Mouse (Mus musculus) activated CD4-positive, CD25-positive, alpha-beta regulatory T cell (primary cell): ENCODE measurements around the gene Hist2h3c2. TPM values are rescaled to one million over a fixed set of nuclear protein-coding genes. Genes with fewer than 3 reads are reported as not detected.

ENCODE experiments used
- polyA plus RNA-seq, 2 experiments: library from polyadenylated mRNA; unstranded; fragments of 100-300 nt; shearing (Covaris generic); gene quantifications; one replicate each; pipeline ENCODE4 v1.2.1; 2017

Gene Hist2h3c2
- polyA plus RNA-seq = under 1 TPM in 1 of 2 experiments, not detected in 1; 0.25 TPM

GRCm38 (mm10) chr3:96238954-96239793, at the start of gene Hist2h3c2:
Gene Hist2h3c2 (minus strand): TSS chr3:96239127.

GRCm38 (mm10) chr3:96269511-96270474, 30.9 kb upstream of the Hist2h3c2 start, which contains the start of gene Hist2h2bb:
Gene Hist2h2bb (plus strand): TSS chr3:96269752.

GRCm38 (mm10) chr3:96268051-96268775, 29.3 kb upstream of the Hist2h3c2 start, which contains the start of gene Hist2h3b:
Gene Hist2h3b (plus strand): TSS chr3:96268654.

DNA sequence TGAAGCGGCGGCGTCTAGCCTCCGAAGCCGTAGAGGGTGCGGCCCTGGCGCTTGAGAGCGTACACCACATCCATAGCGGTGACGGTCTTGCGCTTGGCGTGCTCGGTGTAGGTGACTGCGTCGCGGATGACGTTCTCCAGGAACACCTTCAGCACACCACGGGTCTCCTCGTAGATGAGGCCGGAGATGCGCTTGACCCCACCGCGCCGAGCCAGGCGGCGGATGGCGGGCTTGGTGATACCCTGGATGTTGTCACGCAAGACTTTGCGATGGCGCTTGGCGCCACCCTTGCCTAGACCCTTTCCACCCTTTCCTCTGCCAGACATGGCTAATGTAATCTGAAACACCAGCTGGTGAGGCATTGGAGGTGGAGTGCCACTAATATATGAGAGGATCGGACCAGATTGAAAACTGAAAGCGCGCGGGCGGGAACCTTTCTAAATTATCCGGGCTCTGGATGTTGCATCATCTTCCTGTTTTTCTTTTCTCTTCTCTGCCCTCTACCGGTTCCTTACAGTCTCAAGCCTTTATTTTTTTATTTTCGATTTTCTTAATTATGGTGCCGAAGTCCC, 24.1 kb upstream of the Hist2h3c2 start, which contains the start of gene Hist2h4:
Gene Hist2h4 (minus strand): TSS at position 333 of the 572 bp plus-strand sequence.

DNA sequence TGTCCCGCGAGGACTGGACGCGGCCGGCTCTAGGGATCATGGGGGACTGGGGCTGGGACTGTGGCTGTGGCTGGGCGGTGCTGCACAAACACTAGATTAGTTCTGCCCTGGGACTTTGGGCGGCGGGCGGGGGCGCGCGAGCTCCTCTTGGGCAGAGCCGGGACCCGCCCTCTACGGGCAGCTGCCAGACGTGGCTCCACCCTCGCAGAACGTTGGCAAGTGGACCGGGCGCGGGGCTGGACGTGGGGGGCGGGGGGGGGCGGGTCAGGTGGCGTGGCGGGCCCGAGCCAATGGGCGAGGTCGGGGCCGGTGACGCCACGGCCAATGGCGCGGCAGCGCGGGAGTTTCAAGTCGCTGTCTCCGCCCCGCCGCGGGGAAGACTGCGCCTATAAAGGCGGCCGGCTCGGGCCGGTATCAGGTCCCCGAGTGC, 7.5 kb upstream of the Hist2h3c2 start, which contains the start of gene Hist2h3c1:
Gene Hist2h3c1 (plus strand): TSS at position 259 of the 430 bp plus-strand sequence.

DNA sequence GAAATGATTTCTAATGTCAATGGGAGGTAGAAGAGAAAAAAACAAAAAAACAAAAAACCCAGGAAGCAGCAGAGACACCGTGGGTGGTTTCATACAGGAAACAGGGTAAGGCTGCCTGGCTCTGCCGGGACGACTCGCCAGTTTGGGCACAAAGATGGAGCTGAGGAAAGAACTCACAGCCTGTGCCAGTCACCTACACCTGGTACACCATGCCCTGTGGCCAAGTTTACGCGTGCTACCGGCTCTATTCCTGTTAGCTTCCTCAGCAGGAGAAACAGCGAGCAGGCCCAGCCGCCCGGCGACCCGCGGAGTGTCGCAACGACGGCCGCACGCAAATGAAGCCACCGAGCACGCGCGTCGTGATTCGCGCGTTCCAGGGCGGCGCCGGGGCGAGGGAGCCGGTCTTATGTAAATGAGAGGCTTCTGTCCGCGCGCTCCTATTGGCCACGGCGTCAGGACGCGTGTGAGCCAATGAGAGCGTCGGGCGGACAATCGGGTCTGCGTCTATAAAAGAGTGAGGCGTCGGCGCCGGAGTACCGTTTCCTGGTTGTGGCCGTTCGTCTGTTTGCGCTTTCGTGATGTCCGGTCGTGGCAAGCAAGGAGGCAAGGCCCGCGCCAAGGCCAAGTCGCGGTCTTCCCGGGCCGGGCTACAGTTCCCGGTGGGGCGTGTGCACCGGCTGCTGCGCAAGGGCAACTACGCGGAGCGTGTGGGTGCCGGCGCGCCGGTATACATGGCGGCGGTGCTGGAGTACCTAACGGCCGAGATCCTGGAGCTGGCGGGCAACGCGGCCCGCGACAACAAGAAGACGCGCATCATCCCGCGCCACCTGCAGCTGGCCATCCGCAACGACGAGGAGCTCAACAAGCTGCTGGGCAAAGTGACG, 6.3 kb upstream of the Hist2h3c2 start, which contains the start of gene Hist2h2aa1:
Gene Hist2h2aa1 (plus strand): TSS at position 495 of the 884 bp plus-strand sequence.

DNA sequence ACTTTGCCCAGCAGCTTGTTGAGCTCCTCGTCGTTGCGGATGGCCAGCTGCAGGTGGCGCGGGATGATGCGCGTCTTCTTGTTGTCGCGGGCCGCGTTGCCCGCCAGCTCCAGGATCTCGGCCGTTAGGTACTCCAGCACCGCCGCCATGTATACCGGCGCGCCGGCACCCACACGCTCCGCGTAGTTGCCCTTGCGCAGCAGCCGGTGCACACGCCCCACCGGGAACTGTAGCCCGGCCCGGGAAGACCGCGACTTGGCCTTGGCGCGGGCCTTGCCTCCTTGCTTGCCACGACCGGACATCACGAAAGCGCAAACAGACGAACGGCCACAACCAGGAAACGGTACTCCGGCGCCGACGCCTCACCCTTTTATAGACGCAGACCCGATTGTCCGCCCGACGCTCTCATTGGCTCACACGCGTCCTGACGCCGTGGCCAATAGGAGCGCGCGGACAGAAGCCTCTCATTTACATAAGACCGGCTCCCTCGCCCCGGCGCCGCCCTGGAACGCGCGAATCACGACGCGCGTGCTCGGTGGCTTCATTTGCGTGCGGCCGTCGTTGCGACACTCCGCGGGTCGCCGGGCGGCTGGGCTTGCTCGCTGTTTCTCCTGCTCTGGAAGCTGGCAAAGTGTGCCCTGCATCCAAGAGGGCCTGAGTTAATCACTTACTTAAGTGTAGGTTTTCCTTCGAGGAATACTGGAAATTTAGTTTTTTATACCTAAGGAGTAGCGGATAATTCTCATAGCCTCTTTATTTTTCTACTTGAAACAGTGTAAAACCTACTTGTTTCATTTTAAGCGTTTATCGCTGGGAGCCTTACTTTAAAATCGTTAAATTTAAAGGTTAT, 1.2 kb upstream of the Hist2h3c2 start, which contains the start of gene Hist2h2aa2:
Gene Hist2h2aa2 (minus strand): TSS at position 328 of the 850 bp plus-strand sequence.

DNA sequence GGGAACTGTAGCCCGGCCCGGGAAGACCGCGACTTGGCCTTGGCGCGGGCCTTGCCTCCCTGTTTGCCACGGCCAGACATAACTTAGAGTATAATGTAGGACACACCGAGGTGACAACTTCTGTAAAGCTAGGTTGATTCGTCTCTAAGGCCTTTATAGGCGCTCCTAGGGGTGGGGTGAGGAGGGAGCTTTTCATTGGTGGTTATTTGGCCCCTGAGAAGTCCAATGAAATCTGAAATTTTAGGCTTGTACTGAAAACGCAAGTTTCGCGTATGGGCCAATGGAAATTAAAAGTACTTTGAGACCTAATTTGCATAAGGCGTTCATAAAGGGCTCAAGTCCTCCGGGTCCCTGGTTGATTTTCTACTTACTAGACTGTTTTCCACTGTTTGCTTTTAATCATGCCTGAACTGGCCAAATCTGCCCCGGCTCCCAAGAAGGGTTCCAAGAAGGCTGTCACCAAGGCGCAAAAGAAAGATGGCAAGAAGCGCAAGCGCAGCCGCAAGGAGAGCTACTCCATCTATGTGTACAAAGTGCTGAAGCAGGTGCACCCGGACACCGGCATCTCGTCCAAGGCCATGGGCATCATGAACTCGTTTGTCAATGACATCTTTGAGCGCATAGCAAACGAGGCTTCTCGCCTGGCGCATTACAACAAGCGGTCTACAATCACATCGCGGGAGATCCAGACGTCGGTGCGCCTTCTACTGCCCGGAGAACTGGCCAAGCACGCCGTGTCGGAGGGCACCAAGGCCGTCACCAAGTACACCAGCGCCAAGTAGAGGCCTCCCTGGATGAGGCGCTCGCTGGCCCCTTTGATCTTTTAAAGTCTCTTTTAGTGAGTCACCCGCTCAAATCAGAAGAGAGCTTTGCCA, 17.9 kb downstream of the Hist2h3c2 start, which contains the start of the genes Hist2h2ac and Hist2h2be:
Gene Hist2h2ac (minus strand): TSS at position 116 of the 875 bp plus-strand sequence.
Gene Hist2h2be (plus strand): TSS at position 355 of the 875 bp plus-strand sequence.

DNA sequence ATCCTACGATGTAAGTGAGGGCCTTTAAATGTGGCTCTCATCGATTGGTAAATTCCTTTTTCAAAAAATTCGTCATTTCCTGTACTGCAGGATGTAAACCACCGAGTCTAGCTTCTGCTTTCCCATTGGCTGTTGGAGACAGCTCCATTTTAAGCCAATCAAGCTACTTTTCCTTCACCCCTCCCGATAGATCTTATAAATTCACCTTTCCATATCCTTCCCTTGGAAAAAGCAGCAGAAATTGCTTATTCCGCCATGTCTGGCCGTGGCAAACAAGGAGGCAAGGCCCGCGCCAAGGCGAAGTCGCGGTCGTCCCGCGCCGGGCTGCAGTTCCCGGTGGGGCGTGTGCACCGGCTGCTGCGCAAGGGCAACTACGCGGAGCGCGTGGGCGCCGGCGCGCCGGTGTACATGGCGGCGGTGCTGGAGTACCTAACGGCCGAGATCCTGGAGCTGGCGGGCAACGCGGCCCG, 19.2 kb downstream of the Hist2h3c2 start, which contains the start of the genes Bola1 and Hist2h2ab:
Gene Bola1 (minus strand): TSS at position 49 of the 470 bp plus-strand sequence.
Gene Hist2h2ab (plus strand): TSS at position 205 of the 470 bp plus-strand sequence.

Other genes starting within 250 kb of the Hist2h3c2 start
- gene Plekho1, start 243.1 kb downstream of the Hist2h3c2 start, polyA plus RNA-seq = 10 to 100 TPM in 1 of 2 experiments, 1 to 10 TPM in 1; 8.6 to 24.9 TPM
- gene Vps45, start 180.7 kb downstream of the Hist2h3c2 start, polyA plus RNA-seq = 10 to 100 TPM; 24.6 to 40.2 TPM
- gene Otud7b, start 134.6 kb downstream of the Hist2h3c2 start, polyA plus RNA-seq = 10 to 100 TPM; 12.6 to 13.5 TPM
- 1 to 10 TPM; 2.7 to 3.0 TPM for gene Mtmr11, start 77.1 kb downstream of the Hist2h3c2 start, polyA plus RNA-seq
- gene Sf3b4, start 66.8 kb downstream of the Hist2h3c2 start, polyA plus RNA-seq = 100 to 1,000 TPM; 137 to 149 TPM
- gene Sv2a, start 58.0 kb downstream of the Hist2h3c2 start, polyA plus RNA-seq = 1 to 10 TPM; 3.1 to 4.0 TPM
- 10 to 100 TPM; 21.5 to 30.7 TPM for gene Bola1, start 19.4 kb downstream of the Hist2h3c2 start, polyA plus RNA-seq
- 1 to 10 TPM; 1.1 to 1.6 TPM for gene Hist2h2ab, start 19.3 kb downstream of the Hist2h3c2 start, polyA plus RNA-seq
- 10 to 100 TPM in 1 of 2 experiments, 1 to 10 TPM in 1; 6.4 to 10.1 TPM for gene Hist2h2ac, start 18.2 kb downstream of the Hist2h3c2 start, polyA plus RNA-seq
- 1 to 10 TPM; 5.0 to 5.9 TPM for gene Hist2h2be, start 18.0 kb downstream of the Hist2h3c2 start, polyA plus RNA-seq
- gene Hist2h2aa2, start 1.1 kb upstream of the Hist2h3c2 start, polyA plus RNA-seq = 10 to 100 TPM; 51.7 to 57.6 TPM
- not detected for gene Hist2h2aa1, start 6.4 kb upstream of the Hist2h3c2 start, polyA plus RNA-seq
- not detected for gene Hist2h3c1, start 7.6 kb upstream of the Hist2h3c2 start, polyA plus RNA-seq
- gene Hist2h4, start 24.2 kb upstream of the Hist2h3c2 start, polyA plus RNA-seq = 1 to 10 TPM; 1.3 to 1.4 TPM
- gene Hist2h3b, start 29.5 kb upstream of the Hist2h3c2 start, polyA plus RNA-seq = 10 to 100 TPM in 1 of 2 experiments, 1 to 10 TPM in 1; 9.4 to 10.6 TPM
- gene Hist2h2bb, start 30.6 kb upstream of the Hist2h3c2 start, polyA plus RNA-seq = 1 to 10 TPM; 4.5 to 6.4 TPM
- gene Fcgr1, start 54.8 kb upstream of the Hist2h3c2 start, polyA plus RNA-seq = 1 to 10 TPM in 1 of 2 experiments, under 1 TPM in 1; 0.92 to 1.8 TPM
- gene BC107364, start 213.2 kb upstream of the Hist2h3c2 start, polyA plus RNA-seq = not detected